Mouse (Mus musculus) E14TG2a.4 (cell line): ENCODE measurements at regions not wholly inside any gene's neighbourhood (a gene's known extent, or its start where the extent isn't known, plus 50 kb on each side); places are given as distances from the start of the nearest gene placed in this dataset.

ENCODE experiments used
- H3K27me3 ChIP-seq: 2 replicates; pipeline ENCODE4 v1.6.1; 2014; ENCODE audit warnings: low read length, control low read depth; ENCODE audit not compliant: insufficient read depth
- H3K36me3 ChIP-seq: 2 replicates; pipeline ENCODE4 v1.6.1; 2014; ENCODE audit warnings: low read length, control low read depth; ENCODE audit not compliant: insufficient read depth
- H3K4me1 ChIP-seq: replicated peaks from 2 replicates; pipeline ENCODE4 v1.6.1; 2014; ENCODE audit warnings: low read depth, low read length, control low read depth
- H3K4me3 ChIP-seq: replicated peaks from 2 replicates; pipeline ENCODE4 v1.5.1; 2014; ENCODE audit warnings: mild to moderate bottlenecking, low read length
- H3K9me3 ChIP-seq: 2 replicates; pipeline ENCODE4 v1.6.1; 2014; ENCODE audit warnings: low read length, control low read depth
- CTCF ChIP-seq: conservative IDR thresholded peaks from 2 replicates; pipeline ENCODE4 v1.5.1; 2014; ENCODE audit warnings: low read length
- NANOG ChIP-seq: IDR thresholded peaks from 2 replicates; pipeline ENCODE4 v1.6.1; 2014; ENCODE audit warnings: borderline replicate concordance, low read length, mixed read lengths
- POU5F1 ChIP-seq: IDR thresholded peaks from 2 replicates; pipeline ENCODE4 v1.6.1; 2014; ENCODE audit warnings: low read length, borderline replicate concordance

- TF ChIP-seq CTCF, result no peak
- no peak for TF ChIP-seq POU5F1
- no peak for TF ChIP-seq NANOG
- no peaks in the 10 kb centered on the region for H3K9me3 ChIP-seq
- no peaks in the 10 kb centered on the region for H3K36me3 ChIP-seq
- H3K27me3 ChIP-seq, result no peaks in the 10 kb centered on the region
- no peak overlapping the region for H3K4me3 ChIP-seq
- H3K4me1 ChIP-seq, result no peaks in the 10 kb centered on the region
These were observed 207.3 kb upstream of the Ank start for GRCm38 (mm10) chr15:27258984-27259853.

- Histone ChIP-seq H3K27me3 (no peaks in the 10 kb centered on the region), H3K36me3 (no peaks in the 10 kb centered on the region), H3K4me3 (no peak overlapping the region), H3K9me3 (no peaks in the 10 kb centered on the region), H3K4me1 (no peaks in the 10 kb centered on the region)
- no peak for TF ChIP-seq POU5F1
- TF ChIP-seq NANOG, result no peak
- TF ChIP-seq CTCF, result no peak
These were observed 206.7 kb upstream of the Ank start for GRCm38 (mm10) chr15:27259854-27260191.

- TF ChIP-seq POU5F1 (no peak), NANOG (no peak), CTCF (no peak)
- Histone ChIP-seq H3K4me1 (no peaks in the 10 kb centered on the region), H3K9me3 (peaks cover 48% of the 10 kb centered on the region), H3K4me3 (no peak overlapping the region), H3K27me3 (no peaks in the 10 kb centered on the region), H3K36me3 (no peaks in the 10 kb centered on the region)
These were observed 196.3 kb upstream of the Ank start for GRCm38 (mm10) chr15:27270203-27270602.

GRCm38 (mm10) chr15:27282279-27282678, 184.2 kb upstream of the Ank start:
- Histone ChIP-seq H3K4me1 (no peaks in the 10 kb centered on the region), H3K36me3 (no peaks in the 10 kb centered on the region), H3K27me3 (no peaks in the 10 kb centered on the region), H3K4me3 (no peak overlapping the region), H3K9me3 (peaks cover 69% of the 10 kb centered on the region)
- TF ChIP-seq POU5F1 (no peak), CTCF (peak; percentile 56)

GRCm38 (mm10) chr15:27303856-27304255, 162.6 kb upstream of the Ank start:
- no peaks in the 10 kb centered on the region for H3K27me3 ChIP-seq
- no peaks in the 10 kb centered on the region for H3K36me3 ChIP-seq
- 0 out of 2 replicates have a peak overlapping the region, but pooled peaks have one; percentile 26 for H3K4me3 ChIP-seq
- TF ChIP-seq CTCF (no peak), POU5F1 (no peak), NANOG (no peak)
- peaks cover 72% of the 10 kb centered on the region for H3K9me3 ChIP-seq
- H3K4me1 ChIP-seq, result peaks cover 9% of the 10 kb centered on the region

GRCm38 (mm10) chr15:27304256-27304655, 162.2 kb upstream of the Ank start:
- TF ChIP-seq NANOG (no peak), CTCF (no peak), POU5F1 (no peak)
- Histone ChIP-seq H3K9me3 (peaks cover 73% of the 10 kb centered on the region), H3K36me3 (no peaks in the 10 kb centered on the region), H3K27me3 (no peaks in the 10 kb centered on the region), H3K4me3 (0 out of 2 replicates have a peak overlapping the region, but pooled peaks have one; percentile 26), H3K4me1 (peaks cover 9% of the 10 kb centered on the region)

GRCm38 (mm10) chr15:27305035-27305434, 161.4 kb upstream of the Ank start:
- Histone ChIP-seq H3K4me1 (peaks cover 9% of the 10 kb centered on the region), H3K27me3 (no peaks in the 10 kb centered on the region)
- TF ChIP-seq NANOG (no peak), CTCF (no peak)

GRCm38 (mm10) chr15:27308639-27309038, 157.8 kb upstream of the Ank start:
- Histone ChIP-seq H3K36me3 (no peaks in the 10 kb centered on the region), H3K27me3 (no peaks in the 10 kb centered on the region), H3K4me3 (no peak overlapping the region), H3K9me3 (peaks cover 52% of the 10 kb centered on the region), H3K4me1 (peaks cover 6% of the 10 kb centered on the region)
- TF ChIP-seq NANOG (no peak), CTCF (no peak), POU5F1 (no peak)

More at GRCm38 (mm10) chr15:27305035-27305434, 161.4 kb upstream of the Ank start:
- no peaks in the 10 kb centered on the region for H3K36me3 ChIP-seq
- no peak overlapping the region for H3K4me3 ChIP-seq
- peaks cover 72% of the 10 kb centered on the region for H3K9me3 ChIP-seq
